Mouse (Mus musculus) monocyte, adult 2 months (primary cell): Measurements from ENCODE around the gene Pkhd1.

Experiments
- DNase-seq, 2 experiments: peaks; one replicate each; pipeline ENCODE4 v3.0.0; 2022; ENCODE audit warnings: low spot score in 2 of 2, low read depth in 1 of 2

Gene Pkhd1

DNA sequence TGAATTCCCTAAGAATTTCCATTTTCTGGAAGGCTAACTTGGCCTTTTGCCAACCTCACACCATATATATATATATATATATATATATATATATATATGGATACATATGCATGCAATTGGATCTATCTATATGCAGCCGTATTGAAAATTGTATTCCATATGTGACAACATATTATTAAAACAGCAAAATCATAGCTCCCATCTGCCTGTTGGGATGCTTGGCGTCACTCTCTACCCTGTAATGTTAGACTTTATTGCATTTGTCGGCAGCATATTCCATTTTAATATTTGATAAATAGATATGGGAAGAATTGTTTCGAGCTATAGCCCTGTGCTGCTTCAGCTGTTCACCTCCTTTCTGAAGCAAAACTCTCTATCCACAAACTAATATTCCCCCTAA, 600.2 kb downstream of the Pkhd1 start:
- no peak for DNase-seq
